Mouse (Mus musculus) left cerebral cortex, adult 18-20 months (tissue): ENCODE results near the gene Zfp385a. TPM values are rescaled to one million over a fixed set of nuclear protein-coding genes. Genes with fewer than 3 reads are reported as not detected.
A peak's percentile ranks its signal among the peaks of the same experiment; 100 is the strongest.

Source experiments
- DNase-seq, 2 experiments: peaks; one replicate each; pipeline ENCODE4 v3.0.0; 2021 to 2022; ENCODE audit warnings: low spot score in 2 of 2, mixed read lengths in 1 of 2
- total RNA-seq, 2 experiments: library from RNA; stranded (reverse); gene quantifications; 2 replicates each; pipeline ENCODE4 v1.2.3; 2021

Zfp385a gene
- total RNA-seq, 2 experiments from 2014 or later = 72.0 to 79.3 TPM

DNA sequence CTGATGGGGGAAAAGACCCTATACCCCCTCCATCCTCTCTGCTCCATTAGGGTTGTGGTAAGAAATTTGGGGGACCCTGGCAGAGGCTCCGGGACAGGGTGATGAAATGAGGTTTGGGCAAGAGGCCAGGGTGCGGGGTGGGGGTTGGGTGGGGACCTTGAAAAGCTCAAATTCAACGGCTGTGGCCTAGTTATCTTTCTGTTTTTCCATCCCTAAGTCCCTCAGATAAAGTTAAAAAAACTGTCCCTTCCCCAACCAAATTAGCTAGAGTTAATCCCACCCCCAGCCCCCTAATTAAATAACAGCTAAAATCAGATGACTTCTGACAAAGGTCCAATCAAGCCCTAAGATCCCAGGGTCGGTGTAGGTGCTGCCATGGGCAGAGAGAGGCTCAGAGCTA is 24.9 kb upstream of the Zfp385a start:
- no peak for DNase-seq

DNA sequence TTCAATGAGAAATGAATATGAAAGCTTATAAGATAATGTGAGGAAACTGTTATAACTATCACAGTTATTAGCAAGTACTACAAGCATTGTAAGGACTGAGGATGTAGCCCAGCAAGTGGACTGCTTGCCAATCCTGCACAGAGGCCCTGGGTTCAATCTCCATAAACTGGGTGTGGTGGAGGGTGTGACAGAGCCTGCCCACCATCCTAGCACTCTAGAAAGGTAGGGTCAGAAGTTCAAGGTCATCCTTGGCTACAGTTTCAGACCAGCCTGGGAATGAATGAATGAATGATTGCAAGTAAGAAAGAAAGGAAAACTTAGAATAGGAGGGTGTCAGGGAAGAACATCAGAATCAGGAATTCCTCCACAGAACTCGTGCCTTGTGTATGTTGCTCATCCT is 23.9 kb upstream of the Zfp385a start:
- no peak for DNase-seq

DNA sequence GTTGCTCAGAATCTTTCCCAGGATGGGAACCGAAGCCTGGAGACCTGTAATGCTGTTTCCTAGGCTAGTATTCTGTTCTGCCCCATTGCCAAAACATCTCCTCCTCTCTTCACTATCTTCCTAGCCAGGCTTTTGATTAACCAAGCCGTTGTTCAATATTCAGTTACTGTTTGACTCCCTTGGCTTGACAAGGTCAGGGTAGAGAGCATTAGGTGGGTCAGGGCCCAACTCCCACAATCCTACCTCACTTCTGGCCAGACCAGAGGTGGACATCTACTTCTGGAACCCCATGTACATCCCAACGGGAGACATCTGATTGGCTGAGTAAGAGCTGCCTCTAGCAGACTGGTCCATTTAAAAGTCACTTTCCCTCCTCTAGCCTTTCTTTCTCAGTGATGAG is 23.1 kb upstream of the Zfp385a start:
- DNase-seq = no peak

DNA sequence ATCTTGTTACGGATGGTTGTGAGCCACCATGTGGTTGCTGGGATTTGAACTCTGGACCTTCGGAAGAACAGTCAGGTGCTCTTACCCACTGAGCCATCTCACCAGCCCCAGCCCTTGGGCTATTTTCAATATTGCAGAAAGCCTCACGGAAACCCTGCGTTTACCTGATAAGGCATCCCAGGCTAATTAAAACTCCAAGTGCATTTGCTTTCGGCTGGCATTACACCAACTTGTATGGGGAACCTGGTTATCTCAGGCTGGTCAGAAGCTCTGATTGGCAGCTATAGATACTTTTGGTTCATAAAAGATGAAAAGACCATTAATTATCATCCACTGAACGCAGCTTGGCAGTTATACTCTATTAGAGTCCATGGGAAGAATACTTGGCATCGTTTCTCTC is 22.4 kb upstream of the Zfp385a start:
- no peak for DNase-seq

DNA sequence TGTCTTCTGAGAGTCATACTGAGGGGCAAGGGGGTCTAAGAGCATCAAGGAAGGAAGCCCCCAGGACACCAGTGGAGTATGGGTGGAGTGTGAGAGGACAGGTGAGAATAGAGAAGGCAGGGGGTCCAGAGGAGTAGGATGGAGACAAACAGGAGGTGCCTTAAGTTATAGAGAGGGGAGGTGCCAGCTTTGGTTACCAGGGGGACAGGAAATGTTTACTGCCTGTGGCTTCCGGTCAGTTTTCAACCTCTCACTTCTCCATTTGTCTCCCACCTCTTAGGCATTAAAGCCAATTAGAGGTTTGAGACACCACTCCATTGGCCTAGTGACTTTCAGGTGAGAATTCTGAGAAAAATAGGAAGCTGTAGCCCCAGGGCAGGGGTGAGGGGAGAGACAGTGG is 21.4 kb upstream of the Zfp385a start:
- no peak for DNase-seq

DNA sequence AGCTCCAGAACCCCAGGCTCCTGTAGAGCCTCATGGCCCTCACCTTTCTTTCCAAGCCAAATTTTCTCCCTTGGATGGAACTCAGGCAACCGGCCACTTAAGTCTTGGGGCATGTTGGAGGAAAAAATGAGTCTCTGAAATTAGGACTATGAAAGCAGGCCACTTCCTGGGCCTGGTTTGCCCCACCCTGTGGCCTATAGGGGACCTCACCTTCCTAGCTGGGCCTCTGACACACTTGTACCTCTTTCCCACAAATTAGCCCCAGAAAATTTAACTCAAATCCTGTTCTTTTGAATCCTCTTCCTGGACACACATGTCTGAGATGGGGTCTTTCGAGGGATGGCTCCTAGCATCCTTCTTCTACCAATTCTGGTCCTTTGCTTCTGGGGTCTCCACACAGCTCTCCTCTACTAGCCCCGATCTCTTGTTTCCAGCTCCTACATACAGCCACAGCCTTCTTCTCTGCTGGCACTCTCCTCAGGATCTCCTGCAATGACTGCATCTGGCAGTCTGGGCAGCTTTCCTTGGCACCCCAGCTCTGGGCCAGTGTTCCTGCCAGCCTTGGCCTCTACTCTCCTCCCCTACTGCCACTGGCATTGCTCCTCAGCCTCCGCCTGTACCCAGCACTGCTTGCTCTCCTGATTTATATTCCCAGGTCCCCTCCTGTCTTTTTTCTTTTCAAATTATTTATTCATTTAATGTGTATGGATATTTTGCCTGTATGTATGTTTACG is 20.1 kb upstream of the Zfp385a start:
- no peak for DNase-seq

DNA sequence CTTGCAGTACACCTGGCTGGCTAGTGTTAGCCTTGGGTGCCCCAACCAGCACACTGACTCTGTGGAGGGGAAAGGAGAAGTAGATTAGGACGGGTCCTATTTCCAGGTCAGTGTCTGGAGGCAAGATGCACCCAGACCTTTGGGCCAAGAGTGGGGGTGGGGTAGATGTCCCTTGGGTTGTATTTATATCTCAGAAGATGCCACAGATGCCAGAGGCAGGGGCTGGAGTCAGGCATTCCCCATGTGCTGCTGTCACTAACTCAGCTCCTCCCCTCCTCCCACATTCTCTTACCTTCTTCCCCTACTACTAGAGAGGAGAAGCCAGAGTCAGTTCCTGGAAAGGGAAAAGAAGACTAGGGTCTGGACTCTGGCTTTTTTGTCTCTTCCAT is 19.2 kb upstream of the Zfp385a start:
- DNase-seq = no peak

DNA sequence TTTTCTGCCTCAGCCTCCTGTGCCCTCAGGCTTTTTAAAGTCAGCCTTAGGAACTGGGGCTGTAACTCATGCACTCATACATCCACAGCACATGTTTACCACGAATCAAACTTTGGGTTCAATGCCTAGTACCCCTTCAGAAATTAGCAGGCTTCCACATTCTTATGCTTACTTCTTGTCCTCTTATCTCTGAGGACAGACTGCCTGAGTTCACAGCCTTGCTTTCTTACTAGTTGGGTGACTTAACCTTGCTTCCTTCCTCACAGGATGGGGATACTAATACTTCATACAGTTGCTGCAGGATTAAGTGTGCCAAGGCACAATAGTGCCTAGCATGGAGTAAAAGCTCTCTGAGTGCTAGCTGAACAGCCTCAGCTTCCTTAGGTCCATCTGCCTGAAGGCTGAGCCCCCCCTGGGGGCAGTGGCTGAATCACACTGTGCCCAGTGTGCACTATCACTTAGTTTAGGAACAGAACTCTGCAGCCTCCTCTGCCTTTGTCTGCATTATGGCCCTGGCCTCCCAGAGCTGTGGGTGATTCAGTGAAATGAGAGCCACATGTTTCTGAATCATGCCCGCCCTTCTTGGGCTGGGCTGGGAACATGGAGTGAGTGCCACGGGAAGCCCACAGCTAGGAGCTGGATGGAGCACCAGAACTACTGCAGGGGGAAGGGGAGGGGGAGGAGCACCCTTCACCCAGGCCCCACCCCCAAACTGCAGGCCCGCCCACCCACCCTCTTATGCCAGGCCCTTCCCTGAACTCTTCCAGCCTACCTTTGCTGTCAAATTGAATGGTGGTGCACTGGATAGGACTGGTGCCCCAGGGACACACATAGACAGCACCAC is 18.6 kb upstream of the Zfp385a start:
- no peak for DNase-seq

DNA sequence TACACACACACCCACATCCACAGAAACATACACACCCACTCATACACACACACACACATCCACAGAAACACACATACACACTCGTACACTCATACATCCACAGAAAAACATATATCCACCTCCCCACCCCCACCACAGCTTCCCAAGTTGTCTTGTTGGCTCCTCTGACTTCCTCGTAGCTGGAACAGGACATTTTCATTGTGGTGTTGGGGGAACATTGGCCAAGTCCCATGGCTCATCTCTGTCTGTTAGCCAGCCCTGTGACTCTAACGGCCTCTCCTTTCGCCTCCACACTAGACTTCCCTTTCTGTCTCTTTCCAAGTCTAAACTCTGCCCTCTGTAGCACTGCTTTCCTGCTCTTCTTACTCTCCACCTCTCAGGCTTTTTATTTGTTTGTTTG is 17.9 kb upstream of the Zfp385a start:
- no peak for DNase-seq

DNA sequence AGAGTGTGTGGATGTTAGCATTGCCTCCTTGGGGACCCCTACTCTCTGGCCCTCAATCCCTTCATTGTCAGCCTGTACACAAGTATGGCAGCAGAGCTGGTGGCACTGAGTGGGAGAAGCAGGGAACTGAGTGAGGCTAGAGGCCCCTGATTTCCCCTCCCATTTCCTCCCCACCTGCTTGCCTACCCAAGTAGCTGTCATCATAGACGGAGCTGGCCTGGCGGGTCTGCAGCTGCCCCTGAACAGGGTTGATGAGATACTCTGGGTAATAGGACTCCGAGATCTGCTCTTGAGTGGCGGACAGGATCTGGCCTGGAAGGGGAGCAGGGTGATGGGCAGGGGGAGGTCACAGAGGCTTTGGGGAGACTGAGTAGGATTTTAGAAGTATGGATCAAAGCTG is 16.2 kb upstream of the Zfp385a start:
- no peak for DNase-seq

DNA sequence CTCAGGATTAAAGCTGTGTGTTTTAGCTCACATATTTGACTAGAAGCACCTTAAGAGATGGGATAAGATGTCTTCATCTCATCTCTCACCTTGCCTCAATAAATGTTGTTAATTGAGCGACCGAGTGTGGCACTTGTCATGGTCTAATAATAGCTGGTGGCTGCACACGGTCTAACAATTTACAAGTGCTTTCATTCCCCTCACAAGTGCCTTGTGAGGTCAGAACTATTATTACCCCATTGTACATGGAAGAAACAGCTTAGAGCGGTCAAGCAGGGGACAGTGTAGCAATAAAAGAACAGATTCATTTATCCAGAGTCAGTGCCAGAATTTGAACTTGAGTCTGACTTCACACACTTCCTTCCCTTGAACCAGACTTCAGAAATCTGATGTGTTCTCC is 15.5 kb upstream of the Zfp385a start:
- DNase-seq = no peak

DNA sequence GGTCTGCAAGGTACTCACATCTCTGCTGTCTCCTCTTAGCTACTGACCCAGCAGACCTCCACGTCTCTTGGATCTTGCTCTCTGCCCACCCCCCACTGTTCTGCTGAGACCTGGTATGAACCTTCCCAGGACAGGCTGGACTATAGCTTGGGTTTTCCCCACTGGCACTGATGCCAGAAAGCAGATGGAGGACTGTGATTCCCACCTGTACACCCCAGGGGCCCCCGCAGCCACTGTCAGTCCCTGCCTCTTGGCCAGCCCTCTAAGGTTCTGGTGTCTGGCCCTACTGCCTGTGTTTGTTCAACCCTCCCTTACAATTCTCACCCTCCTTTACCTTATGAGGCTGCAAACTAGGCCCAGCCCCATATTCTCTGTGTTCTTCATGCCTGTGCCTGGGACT is 14.8 kb upstream of the Zfp385a start:
- no peak for DNase-seq

DNA sequence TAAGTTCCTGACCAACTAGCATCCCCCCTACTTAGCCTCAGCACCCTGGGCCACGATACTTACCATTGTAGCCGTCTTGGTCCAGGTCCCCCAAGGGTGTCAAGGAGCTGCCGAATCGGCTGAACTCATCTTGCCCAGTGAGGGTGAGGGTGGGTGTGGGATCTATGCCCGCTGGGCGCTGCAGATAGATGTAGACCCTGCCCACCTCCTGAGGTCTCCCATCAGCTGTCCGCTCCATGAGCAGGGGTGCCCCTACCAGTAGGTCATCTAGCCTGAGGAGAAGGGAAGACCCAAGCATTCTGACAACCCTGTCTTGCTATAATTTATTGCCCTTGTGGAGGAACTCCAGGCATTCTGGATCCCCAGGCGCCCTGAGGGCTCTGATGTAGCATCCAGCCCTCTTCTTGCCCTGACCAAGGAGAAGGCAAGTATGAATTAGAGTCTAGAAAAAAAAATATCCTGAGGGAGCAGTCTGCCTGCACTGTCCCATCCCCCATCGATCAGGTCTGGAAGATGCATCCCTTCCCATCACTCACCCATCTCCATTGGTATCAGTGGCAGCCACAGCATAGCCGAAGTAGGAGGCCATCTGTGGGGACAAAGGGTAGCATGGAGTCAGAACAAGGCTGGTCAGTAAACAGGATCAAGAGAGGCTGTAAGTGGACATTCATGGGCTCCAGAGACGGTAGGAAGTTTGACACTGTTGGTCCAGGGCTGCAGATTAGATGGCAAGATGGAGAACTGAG is 13.8 kb upstream of the Zfp385a start:
- DNase-seq = no peak

DNA sequence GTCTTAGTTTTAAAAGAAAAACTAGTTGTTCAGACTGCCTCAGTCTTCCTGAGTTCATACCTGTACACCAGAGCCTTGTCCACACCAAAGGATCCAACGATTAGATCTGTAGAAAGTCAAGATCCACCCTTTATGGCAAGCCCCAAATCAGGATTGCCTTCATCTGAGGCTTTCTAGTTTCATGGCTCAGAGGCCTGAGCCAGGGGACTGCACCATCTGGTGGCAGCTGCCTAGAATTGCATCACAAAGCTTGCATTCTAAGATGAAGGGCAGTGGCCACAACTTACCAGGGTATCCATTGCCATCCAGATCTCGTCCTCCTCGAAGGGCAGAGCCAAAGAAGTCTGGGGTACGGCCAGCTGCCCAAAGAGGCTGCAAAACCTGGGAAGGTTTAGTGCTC is 13.0 kb upstream of the Zfp385a start:
- peak; percentile 58 to 63 for DNase-seq

DNA sequence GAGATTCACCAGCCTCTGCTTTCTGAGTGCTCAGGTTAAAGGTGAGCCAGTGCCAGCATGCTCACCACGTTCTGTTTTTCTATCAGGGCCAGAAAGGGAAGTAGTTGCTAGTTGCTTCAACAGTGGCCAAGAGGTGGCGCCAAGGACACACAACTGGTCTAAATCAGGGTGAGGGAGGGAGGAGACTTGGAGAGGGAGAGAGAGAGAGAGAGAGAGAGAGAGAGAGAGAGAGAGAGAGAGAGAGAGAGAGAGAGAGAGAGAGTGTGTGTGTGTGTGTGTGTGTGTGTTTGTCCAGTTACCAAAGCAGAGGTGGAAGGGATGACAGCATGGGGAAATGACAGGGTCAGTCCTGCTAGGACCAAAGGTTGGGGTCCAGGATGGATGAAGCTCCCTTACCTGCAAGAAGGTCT is 7.4 kb upstream of the Zfp385a start:
- peak in 1 of 2 experiments; percentile 60 for DNase-seq

DNA sequence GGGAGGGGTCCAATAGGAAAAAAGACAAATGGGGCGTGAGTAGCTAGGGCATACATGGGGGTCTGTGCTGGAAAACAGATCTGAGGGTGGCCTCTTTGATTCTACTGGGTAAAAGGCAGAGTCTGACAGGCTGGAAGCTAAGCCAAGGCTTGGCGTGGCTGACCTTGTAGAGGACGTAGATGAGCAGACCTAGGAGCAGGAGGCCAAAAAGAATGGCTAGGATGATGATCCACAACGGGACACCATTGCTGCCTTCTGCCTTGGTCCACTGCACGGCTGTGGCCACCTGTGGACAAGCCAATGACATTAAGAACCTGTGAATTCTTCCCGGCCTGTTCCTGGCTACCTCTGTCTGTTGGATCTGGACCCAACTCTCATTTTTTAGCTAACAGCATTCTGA is 5.9 kb upstream of the Zfp385a start:
- no peak for DNase-seq

DNA sequence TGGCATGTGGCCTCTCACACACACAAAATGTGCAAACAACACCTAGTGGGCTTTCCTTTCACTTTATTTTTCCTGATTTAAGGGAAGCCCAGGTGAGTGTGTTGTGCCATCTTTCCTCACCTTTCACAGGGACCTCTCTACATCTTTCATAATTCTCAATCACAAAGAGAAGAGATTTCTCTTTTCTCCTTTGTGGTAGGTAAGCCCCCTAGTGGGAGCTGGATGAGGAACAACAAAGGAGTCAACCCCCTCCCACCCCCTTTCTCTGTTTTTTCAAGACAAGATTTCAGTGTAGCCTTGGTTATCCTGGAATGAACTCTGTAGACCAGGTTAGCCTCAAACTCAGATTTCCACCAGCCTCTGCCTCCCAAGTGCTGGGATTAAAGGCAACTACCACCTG is 3.7 kb upstream of the Zfp385a start:
- DNase-seq = no peak

DNA sequence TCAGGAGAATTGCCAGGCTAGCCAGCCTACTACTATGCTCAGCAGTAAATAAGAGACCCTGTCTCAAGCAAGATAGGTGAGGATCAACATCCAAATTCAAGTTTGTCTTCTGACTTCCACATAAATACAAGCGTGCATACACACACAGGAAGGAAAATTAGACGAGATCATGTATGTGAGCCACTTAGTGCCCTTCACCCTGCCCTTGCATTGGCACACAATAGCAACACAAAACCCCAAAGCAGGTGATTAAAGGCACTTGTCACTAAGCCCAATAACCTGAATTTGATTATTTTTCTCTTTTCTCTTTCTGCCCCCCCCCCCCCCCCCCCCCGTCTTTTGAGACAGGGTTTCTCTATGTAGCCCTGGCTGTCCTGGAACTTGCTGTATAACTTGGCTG is 3.1 kb upstream of the Zfp385a start:
- DNase-seq = no peak

DNA sequence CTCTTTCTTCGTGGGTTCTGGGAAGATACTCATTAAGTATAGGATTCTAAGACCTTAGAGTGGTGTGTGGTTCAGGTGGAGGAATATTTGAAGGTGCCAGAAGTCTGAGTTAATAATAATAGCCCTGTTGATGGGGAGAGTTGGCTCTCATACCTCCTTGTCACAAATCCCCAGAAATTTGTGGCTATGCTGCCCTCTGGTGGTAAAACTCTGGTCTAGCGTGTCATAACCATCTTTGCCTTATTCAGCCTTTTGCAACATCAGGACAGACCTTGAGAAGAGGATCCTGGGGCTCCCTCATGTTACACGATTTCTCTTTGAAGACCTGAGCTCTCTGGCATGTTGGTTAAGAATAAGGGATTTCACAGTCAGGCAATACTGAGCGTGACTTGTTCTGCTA is 2.5 kb upstream of the Zfp385a start:
- DNase-seq = peak; percentile 75 to 80

DNA sequence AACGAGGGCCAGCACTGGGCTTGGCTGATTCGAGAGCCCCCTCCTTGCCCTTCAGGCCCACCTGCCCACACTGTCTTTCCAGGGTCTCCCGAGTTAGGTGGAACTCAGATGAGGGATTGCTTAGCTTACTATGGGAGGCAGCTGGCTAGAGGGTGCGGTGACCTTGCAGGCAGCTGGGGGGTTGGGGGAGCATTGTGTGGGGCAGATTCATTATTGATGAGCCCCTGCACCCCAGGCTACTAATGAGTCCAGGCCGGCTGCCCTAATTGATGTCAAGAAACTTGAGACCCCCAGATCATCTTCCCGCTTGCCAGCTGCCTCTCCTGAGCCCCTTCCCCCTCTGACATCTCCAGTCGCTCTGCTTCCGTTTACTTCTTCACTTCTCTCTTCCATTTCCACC is 1.7 kb upstream of the Zfp385a start:
- no peak for DNase-seq

DNA sequence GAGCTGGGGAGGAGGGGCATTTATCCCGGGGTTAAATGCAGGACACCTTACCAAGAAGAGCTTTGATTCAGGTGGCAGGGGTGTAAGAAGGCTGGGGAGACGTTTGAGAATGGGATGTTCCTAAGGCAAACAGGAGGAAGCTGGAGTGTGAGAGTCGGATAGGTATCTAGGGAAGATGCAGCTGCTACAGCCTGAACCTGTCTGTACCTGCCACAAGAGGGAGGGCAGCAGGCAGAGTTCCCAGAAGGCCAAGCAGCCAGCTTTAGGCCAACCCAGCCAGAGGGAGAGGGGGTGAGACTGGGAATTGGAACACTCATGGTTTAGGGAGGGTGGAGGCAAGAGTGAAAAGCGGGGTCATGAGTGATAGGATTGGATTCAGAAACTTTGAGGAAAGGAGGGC is 893 bp upstream of the Zfp385a start:
- DNase-seq = no peak
